In genomic region chr3:58524246-58524645, GRCm38 (mm10) we compare ENCODE assay signal across 8 mouse cellular contexts. TPM values are rescaled to one million over a fixed set of nuclear protein-coding genes. Genes with fewer than 3 reads are reported as not detected.
A peak's percentile ranks its signal among the peaks of the same experiment; 100 is the strongest.
DNase-seq lines count a peak whose midpoint lies in the region; ATAC-seq and TF ChIP-seq lines count a peak whose summit lies in the region.

No protein-coding gene starts in this region.

- intact Hi-C loops in left cerebral cortex, adult 2 months (cut with DNase I), result loop anchor here (2.0 to 10.0 kb wide), 2 partner anchors 53 to 679 kb away; partner anchors contain the start of genes Pfn2 and Selenot
- intact Hi-C loops in left cerebral cortex, postnatal 25 days (cut with DNase I), result loop anchor here (2.0 kb wide), 1 partner anchor 107 kb away; no protein-coding TSS in a partner anchor

- H3K9me3 ChIP-seq in hindbrain, postnatal 0 days (ENCODE audit: low read length), result no peaks in the 10 kb centered on the region
- no peaks in the 10 kb centered on the region for H3K9me3 ChIP-seq in midbrain, postnatal 0 days (ENCODE audit: low read length)

- H3K9ac ChIP-seq in hindbrain, postnatal 0 days (replicated peaks; ENCODE audit: low read length), result peak overlapping the region; percentile 97
- H3K9ac ChIP-seq in midbrain, postnatal 0 days (replicated peaks; ENCODE audit: low read length, poor library complexity, severe bottlenecking), result 0 out of 2 replicates have a peak overlapping the region, but pooled peaks have one; percentile 1

- H3K27ac ChIP-seq in left cerebral cortex, adult 2 months, result no peak overlapping the region
- no peak overlapping the region for H3K27ac ChIP-seq in brown adipose tissue, adult 24 weeks (replicated peaks; ENCODE audit: low read depth, low read length)
- no peak overlapping the region for H3K27ac ChIP-seq in hindbrain, postnatal 0 days
- no peak overlapping the region for H3K27ac ChIP-seq in midbrain, postnatal 0 days (ENCODE audit: low read depth, low read length)

- ATAC-seq in hindbrain, postnatal 0 days, result no peak
- ATAC-seq in midbrain, postnatal 0 days (ENCODE audit: low FRiP score), result no peak

- H3K36me3 ChIP-seq in hindbrain, postnatal 0 days (ENCODE audit: insufficient read depth, low read length), result 0 out of 2 replicates have a peak, but pooled peaks cover 4% of the 10 kb centered on the region
- peaks cover 7% of the 10 kb centered on the region; the same call in 1 of the 2 replicates for H3K36me3 ChIP-seq in midbrain, postnatal 0 days (ENCODE audit: insufficient read depth, low read length)

- whole genome bisulfite sequencing in hindbrain, postnatal 0 days, result 51% methylated on average over 4 of the region's 4 CpGs
- WGBS in midbrain, postnatal 0 days, result 72% methylated on average over 4 of the region's 4 CpGs

- H3K4me3 ChIP-seq in left cerebral cortex, adult 2 months, result peak overlapping the region; percentile 85
- peak overlapping the region; percentile 41 for H3K4me3 ChIP-seq in brown adipose tissue, adult 24 weeks (ENCODE audit: insufficient read depth, low read depth, low read length)
- peak overlapping the region; percentile 95 for H3K4me3 ChIP-seq in hindbrain, postnatal 0 days (ENCODE audit: low read length)
- H3K4me3 ChIP-seq in midbrain, postnatal 0 days (ENCODE audit: low read depth, low read length), result peak overlapping the region; percentile 95

- no peaks in the 10 kb centered on the region for H3K4me1 ChIP-seq in brown adipose tissue, adult 24 weeks (ENCODE audit: control insufficient read depth, insufficient read depth, insufficient read length, low read length)
- H3K4me1 ChIP-seq in hindbrain, postnatal 0 days (ENCODE audit: insufficient read depth, low read length), result peaks cover 7% of the 10 kb centered on the region
- H3K4me1 ChIP-seq in midbrain, postnatal 0 days (ENCODE audit: insufficient read depth, low read length), result peaks cover 5% of the 10 kb centered on the region; the same call in 1 of the 2 replicates

- H3K4me2 ChIP-seq in hindbrain, postnatal 0 days (ENCODE audit: low read depth, low read length), result peak overlapping the region; percentile 76
- peak overlapping the region; percentile 71 for H3K4me2 ChIP-seq in midbrain, postnatal 0 days (ENCODE audit: low read depth, low read length, poor library complexity, severe bottlenecking)

- no peak for TF ChIP-seq CTCF in left cerebral cortex, adult 2 months (IDR thresholded peaks at IDR 0.05)
- TF ChIP-seq CTCF in hindbrain, postnatal 0 days (IDR thresholded peaks at IDR 0.05; ENCODE audit: low read depth), result no peak
- no peak for TF ChIP-seq CTCF in midbrain, postnatal 0 days (IDR thresholded peaks at IDR 0.05)

- no peaks in the 10 kb centered on the region for H3K27me3 ChIP-seq in hindbrain, postnatal 0 days (ENCODE audit: insufficient read depth, low read length)
- H3K27me3 ChIP-seq in midbrain, postnatal 0 days (ENCODE audit: insufficient read depth, low read length), result no peaks in the 10 kb centered on the region

- no peak for DNase-seq in left cerebral cortex, adult 2 months (ENCODE audit: extremely low spot score in 1 of 2, low spot score in 2 of 2)
- no peak for DNase-seq in left cerebral cortex, postnatal 25 days (ENCODE audit: low spot score in 2 of 2)
- DNase-seq in hindbrain, postnatal 0 days (ENCODE audit: low spot score), result no peak
- no peak for DNase-seq in midbrain, postnatal 0 days (ENCODE audit: low spot score)
- DNase-seq in right cerebral cortex, postnatal 14 days, result no peak
- no peak for DNase-seq in ovary, adult 18-20 months (ENCODE audit: low spot score)
- no peak for DNase-seq in cerebellum, adult 8-10 months

RNA-seq across cellular contexts. Expression of gene Eif2a, which starts 1.4 kb away (rescaled TPM):
- total RNA-seq in left cerebral cortex, adult 2 months (2021), result 10 to 100 TPM; 40.5 to 43.3 TPM
- total RNA-seq in left cerebral cortex, postnatal 25 days (2021), result 10 to 100 TPM; 40.8 to 42.2 TPM
- 45.7 and 62.6 TPM in 2 replicates for polyA plus RNA-seq in brown adipose tissue, adult 24 weeks (2012; ENCODE audit: insufficient read depth, insufficient read length, missing spikeins)
- 36.9 and 38.9 TPM in 2 replicates for total RNA-seq in hindbrain, postnatal 0 days (2014; rRNA removed)
- 33.7 and 38.3 TPM in 2 replicates for polyA plus RNA-seq in hindbrain, postnatal 0 days (2015; fragmentation: Nextera tagmentation; extraction: Ambion mirVana)
- 45.5 and 50.9 TPM in 2 replicates for total RNA-seq in midbrain, postnatal 0 days (2014; rRNA removed)
- polyA plus RNA-seq in midbrain, postnatal 0 days (2015; fragmentation: Nextera tagmentation; extraction: Ambion mirVana), result 29.1 and 30.3 TPM in 2 replicates

RNA-seq across cellular contexts. Expression of gene Serp1, which starts 1.4 kb away (rescaled TPM):
- total RNA-seq in left cerebral cortex, adult 2 months (2021), result 10 to 100 TPM; 20.0 to 21.0 TPM
- total RNA-seq in left cerebral cortex, postnatal 25 days (2021), result 10 to 100 TPM; 23.4 to 25.4 TPM
- polyA plus RNA-seq in brown adipose tissue, adult 24 weeks (2012; ENCODE audit: insufficient read depth, insufficient read length, missing spikeins), result 69.9 and 75.3 TPM in 2 replicates
- 49.9 and 58.7 TPM in 2 replicates for total RNA-seq in hindbrain, postnatal 0 days (2014; rRNA removed)
- polyA plus RNA-seq in hindbrain, postnatal 0 days (2015; fragmentation: Nextera tagmentation; extraction: Ambion mirVana), result 63.1 and 63.2 TPM in 2 replicates
- 35.7 and 42.4 TPM in 2 replicates for total RNA-seq in midbrain, postnatal 0 days (2014; rRNA removed)
- polyA plus RNA-seq in midbrain, postnatal 0 days (2015; fragmentation: Nextera tagmentation; extraction: Ambion mirVana), result 44.9 and 45.1 TPM in 2 replicates

RNA-seq across cellular contexts. Expression of gene Selenot, which starts 52.2 kb away (rescaled TPM):
- total RNA-seq in left cerebral cortex, adult 2 months (2021), result 100 to 1,000 TPM; 140 to 144 TPM
- 100 to 1,000 TPM; 149 to 153 TPM for total RNA-seq in left cerebral cortex, postnatal 25 days (2021)
- polyA plus RNA-seq in brown adipose tissue, adult 24 weeks (2012; ENCODE audit: insufficient read depth, insufficient read length, missing spikeins), result 117 and 122 TPM in 2 replicates
- 186 and 211 TPM in 2 replicates for total RNA-seq in hindbrain, postnatal 0 days (2014; rRNA removed)
- 24.5 and 26.8 TPM in 2 replicates for polyA plus RNA-seq in hindbrain, postnatal 0 days (2015; fragmentation: Nextera tagmentation; extraction: Ambion mirVana)
- 220 and 221 TPM in 2 replicates for total RNA-seq in midbrain, postnatal 0 days (2014; rRNA removed)
- polyA plus RNA-seq in midbrain, postnatal 0 days (2015; fragmentation: Nextera tagmentation; extraction: Ambion mirVana), result 24.2 and 25.8 TPM in 2 replicates

Comparison
In these comparisons a context has a peak if more than half of its experiments do, and no peak if none do; other contexts are left out.
1. H3K4me3 ChIP-seq: peak in every context shown above with its lines; median percentile 95 in hindbrain, postnatal 0 days; 95 in midbrain, postnatal 0 days; 85 in left cerebral cortex, adult 2 months; 41 in brown adipose tissue, adult 24 weeks.